Mouse (Mus musculus) midbrain, embryonic 14.5 days (tissue): ENCODE measurements around the gene Mtcl1. TPM values are rescaled to one million over a fixed set of nuclear protein-coding genes. Genes with fewer than 3 reads are reported as not detected.

Source experiments
- ATAC-seq: fragments of 200-750 bp; cut with Nextera tagmentation; 2 replicates; pipeline ENCODE4 v1.8.0; 2017; ENCODE audit warnings: moderate number of reproducible peaks, moderate library complexity; ENCODE audit not compliant: low FRiP score, low TSS enrichment
- DNase-seq: peaks from one replicate; pipeline ENCODE4 v3.0.0-alpha.2; 2015
- H3K27ac ChIP-seq: fragments of 300-500 bp; sonication (generic); replicated peaks from 2 replicates; pipeline ENCODE4 v1.5.1; 2014; ENCODE audit warnings: mild to moderate bottlenecking, low read depth, low read length, moderate library complexity
- H3K27me3 ChIP-seq: fragments of 300-500 bp; sonication (generic); 2 replicates; pipeline ENCODE4 v1.6.1; 2014; ENCODE audit warnings: low read length, control low read depth, mixed read lengths; ENCODE audit not compliant: control insufficient read depth, insufficient read depth
- H3K36me3 ChIP-seq: fragments of 300-500 bp; sonication (generic); 2 replicates; pipeline ENCODE4 v1.6.1; 2014; ENCODE audit warnings: low read length, control low read depth; ENCODE audit not compliant: control insufficient read depth, insufficient read depth
- H3K4me1 ChIP-seq: fragments of 300-500 bp; sonication (generic); 2 replicates; pipeline ENCODE4 v1.6.1; 2014; ENCODE audit warnings: mild to moderate bottlenecking, antibody characterized with exemption, low read length, control low read depth; ENCODE audit not compliant: control insufficient read depth, insufficient read depth
- H3K4me2 ChIP-seq: fragments of 300-500 bp; sonication (generic); 2 replicates; pipeline ENCODE4 v1.6.1; 2014; ENCODE audit warnings: mild to moderate bottlenecking, low read length, moderate library complexity
- H3K4me3 ChIP-seq: fragments of 300-500 bp; sonication (generic); replicated peaks from 2 replicates; pipeline ENCODE4 v1.5.1; 2014; ENCODE audit warnings: low read depth, low read length
- H3K9ac ChIP-seq: fragments of 300-500 bp; sonication (generic); replicated peaks from 2 replicates; pipeline ENCODE4 v1.6.1; 2014; ENCODE audit warnings: mild to moderate bottlenecking, low read length, moderate library complexity
- H3K9me3 ChIP-seq: fragments of 300-500 bp; sonication (generic); 2 replicates; pipeline ENCODE4 v1.6.1; 2016; ENCODE audit warnings: low read length, control low read depth, mixed read lengths; ENCODE audit not compliant: control insufficient read depth
- WGBS: fragments of 180-500 bp; shearing (Covaris S2); extraction: QIAGEN DNeasy Blood & Tissue Kit; methylation state at CpG from one replicate; pipeline ENCODE4 v1.1.7; 2014; 5-methylcytosine and 5-hydroxymethylcytosine counted together
- polyA plus RNA-seq: library from polyadenylated mRNA; unstranded; fragments of >200 nt; fragmentation: Nextera tagmentation; extraction: Ambion mirVana; gene quantifications from 2 replicates; pipeline ENCODE4 v1.2.1, GENCODE M21; 2014

Mtcl1 gene
- polyA plus RNA-seq, 1 experiment from 2014 or later, result 36.0 TPM

- DNase-seq, result no peak
- Histone ChIP-seq H3K4me2 (no peak overlapping the region), H3K9me3 (no peaks in the 10 kb centered on the region), H3K4me1 (no peaks in the 10 kb centered on the region), H3K9ac (no peak overlapping the region), H3K4me3 (no peak overlapping the region), H3K27me3 (no peaks in the 10 kb centered on the region), H3K27ac (no peak overlapping the region), H3K36me3 (no peaks in the 10 kb centered on the region)
- 85% methylated on average over 7 of the region's 7 CpGs for WGBS
- no peak for ATAC-seq
These were observed 147.6 kb downstream of the Mtcl1 start for GRCm38 (mm10) chr17:66301906-66302305.

- ATAC-seq (no peak), DNase-seq (no peak)
- 77% methylated on average over 4 of the region's 4 CpGs for WGBS
- no peaks in the 10 kb centered on the region for H3K27me3 ChIP-seq
- H3K9me3 ChIP-seq, result no peaks in the 10 kb centered on the region
- H3K9ac ChIP-seq, result no peak overlapping the region
- H3K4me3 ChIP-seq, result no peak overlapping the region
- H3K36me3 ChIP-seq, result no peaks in the 10 kb centered on the region
- no peaks in the 10 kb centered on the region for H3K4me1 ChIP-seq
- H3K27ac ChIP-seq, result no peak overlapping the region
- H3K4me2 ChIP-seq, result no peak overlapping the region
These were observed 148.3 kb downstream of the Mtcl1 start for GRCm38 (mm10) chr17:66301267-66301666.

GRCm38 (mm10) chr17:66297721-66298120 is 151.8 kb downstream of the Mtcl1 start:
- Histone ChIP-seq H3K27me3 (no peaks in the 10 kb centered on the region), H3K4me3 (no peak overlapping the region), H3K4me1 (no peaks in the 10 kb centered on the region), H3K4me2 (no peak overlapping the region), H3K9me3 (no peaks in the 10 kb centered on the region), H3K36me3 (no peaks in the 10 kb centered on the region), H3K9ac (no peak overlapping the region), H3K27ac (no peak overlapping the region)
- no peak for DNase-seq
- 98% methylated on average over 3 of the region's 3 CpGs for WGBS
- ATAC-seq, result no peak

DNA sequence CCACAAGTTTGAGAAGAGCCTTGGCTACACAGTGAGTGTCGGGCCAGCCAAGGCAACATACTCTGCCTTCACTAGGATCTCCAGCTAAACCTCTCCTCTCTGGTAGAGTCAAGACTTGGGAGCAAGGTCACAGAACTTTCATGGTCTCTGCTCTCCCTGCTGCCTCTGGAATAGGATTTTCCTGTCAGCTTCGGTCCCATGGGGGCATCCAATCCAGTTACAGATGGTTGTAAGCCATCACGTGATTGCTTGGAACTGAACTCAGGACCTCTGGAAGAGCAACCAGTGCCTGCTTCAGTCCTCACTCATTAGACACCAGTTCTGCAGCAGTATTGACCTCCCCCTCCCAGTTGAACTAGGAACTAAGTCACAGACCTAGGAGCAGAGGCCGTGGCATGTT is 156.0 kb downstream of the Mtcl1 start:
- no peak for DNase-seq
- no peak overlapping the region for H3K27ac ChIP-seq
- H3K4me1 ChIP-seq, result no peaks in the 10 kb centered on the region
- H3K9ac ChIP-seq, result no peak overlapping the region
- WGBS, result 93% methylated on average over 4 of the region's 4 CpGs
- no peak overlapping the region for H3K4me3 ChIP-seq
- no peak for ATAC-seq
- no peaks in the 10 kb centered on the region for H3K27me3 ChIP-seq
- H3K4me2 ChIP-seq, result no peak overlapping the region
- H3K9me3 ChIP-seq, result no peaks in the 10 kb centered on the region
- no peaks in the 10 kb centered on the region for H3K36me3 ChIP-seq

- H3K9ac ChIP-seq, result no peak overlapping the region
- DNase-seq (no peak), ATAC-seq (no peak)
- H3K27ac ChIP-seq, result no peak overlapping the region
- WGBS, result 87% methylated on average over 4 of the region's 4 CpGs
- H3K4me1 ChIP-seq, result no peaks in the 10 kb centered on the region
- no peaks in the 10 kb centered on the region for H3K36me3 ChIP-seq
- H3K4me2 ChIP-seq, result no peak overlapping the region
- H3K9me3 ChIP-seq, result peaks cover 3% of the 10 kb centered on the region; the same call in 1 of the 2 replicates
- H3K27me3 ChIP-seq, result no peaks in the 10 kb centered on the region
- no peak overlapping the region for H3K4me3 ChIP-seq
These were observed 159.7 kb downstream of the Mtcl1 start for GRCm38 (mm10) chr17:66289894-66290293.

Other genes starting within 250 kb of the Mtcl1 start
- gene Rab12, start 70.0 kb upstream of the Mtcl1 start, polyA plus RNA-seq, result 83.8 and 91.0 TPM in 2 replicates
- not detected in 2 replicates for gene Themis3, start 144.9 kb upstream of the Mtcl1 start, polyA plus RNA-seq